Mouse (Mus musculus): ENCODE measurements around the gene Myo16. TPM values are rescaled to one million over a fixed set of nuclear protein-coding genes. Genes with fewer than 3 reads are reported as not detected.

The Myo16 gene
- polyA plus RNA-seq, 2 experiments, result 0.55 to 0.98 TPM

DNA sequence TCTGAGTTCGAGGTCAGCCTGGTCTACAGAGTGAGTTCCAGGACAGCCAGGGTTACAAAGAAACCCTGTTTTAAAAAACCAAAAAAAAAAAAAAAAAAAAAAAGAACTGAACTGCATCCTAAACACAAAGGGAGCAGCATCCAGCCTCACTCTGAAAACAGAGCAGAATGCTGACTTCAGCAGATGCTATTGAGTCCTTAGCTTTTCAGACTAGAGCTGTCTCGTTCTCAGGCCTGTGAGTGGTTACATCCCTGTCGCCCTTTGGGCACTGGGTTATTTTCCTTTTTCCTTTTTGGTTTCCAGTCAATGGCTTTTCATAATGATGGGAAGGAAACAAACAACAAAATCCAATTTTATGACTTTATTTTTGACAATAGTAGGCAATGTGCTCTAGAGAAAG lies 61.3 kb downstream of the Myo16 start:
- no peak overlapping the region for H3K4me2 ChIP-seq (replicated peaks; ENCODE audit: low read depth, low read length, severe bottlenecking)
- WGBS, result 79% methylated on average over 3 of the region's 3 CpGs
- no peak for TF ChIP-seq POLR2A (IDR thresholded peaks at IDR 0.05; ENCODE audit: borderline replicate concordance, extremely low read depth, insufficient read depth, insufficient read length)

DNA sequence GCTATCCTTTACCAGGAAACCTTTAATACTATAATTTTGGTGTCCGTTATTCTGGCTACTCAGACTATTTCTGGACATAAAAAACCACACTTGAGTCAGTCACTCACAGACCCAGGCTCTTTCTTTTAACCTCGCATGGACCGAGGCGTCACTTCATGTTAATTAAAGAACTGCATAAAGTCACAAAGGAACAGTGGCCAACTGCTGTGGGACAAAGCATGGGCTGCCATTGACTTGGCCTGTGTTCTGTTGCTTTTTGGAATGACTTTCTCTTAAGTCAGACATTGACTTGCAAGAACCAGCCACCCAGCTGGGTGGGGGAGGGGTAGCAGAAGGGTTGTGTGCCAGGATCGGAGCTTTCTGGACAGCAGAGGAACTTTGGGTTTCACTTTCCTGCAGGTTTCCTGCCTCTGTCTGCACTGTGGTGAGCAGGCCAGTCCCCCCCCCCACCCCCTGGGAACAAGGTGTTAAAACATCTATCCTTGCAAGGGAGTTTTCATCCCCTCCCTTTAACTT lies 66.1 kb downstream of the Myo16 start:
- Histone ChIP-seq H3K4me2 (replicated peaks; ENCODE audit: low read depth, low read length, severe bottlenecking) (no peak overlapping the region), H3K4me3 (replicated peaks; ENCODE audit: low read length) (no peak overlapping the region), H3K27ac (replicated peaks; ENCODE audit: low read depth, low read length) (no peak overlapping the region), H3K9ac (ENCODE audit: low read depth, low read length, severe bottlenecking) (no peak overlapping the region), H3K4me1 (ENCODE audit: control insufficient read depth, insufficient read depth, low read length) (peaks cover 10% of the 10 kb centered on the region), H3K36me3 (ENCODE audit: control insufficient read depth, insufficient read depth, low read length) (no peaks in the 10 kb centered on the region), H3K9me3 (ENCODE audit: control insufficient read depth, low read length) (no peaks in the 10 kb centered on the region), H3K27me3 (ENCODE audit: control insufficient read depth, insufficient read depth, low read length) (no peaks in the 10 kb centered on the region)
- WGBS, result 68% methylated on average over 5 of the region's 5 CpGs
- no peak for TF ChIP-seq POLR2A (IDR thresholded peaks at IDR 0.05; ENCODE audit: borderline replicate concordance, extremely low read depth, insufficient read depth, insufficient read length)
- ATAC-seq (ENCODE audit: low FRiP score, low read depth) (no peak), DNase-seq (ENCODE audit: low spot score) (no peak)

More for the DNA sequence above, 61.3 kb downstream of the Myo16 start:
- ATAC-seq (ENCODE audit: low FRiP score, low read depth) (no peak), DNase-seq (ENCODE audit: low spot score) (no peak)
- H3K9ac ChIP-seq (ENCODE audit: low read depth, low read length, severe bottlenecking), result no peak overlapping the region
- H3K27ac ChIP-seq (replicated peaks; ENCODE audit: low read depth, low read length), result no peak overlapping the region
- no peaks in the 10 kb centered on the region for H3K27me3 ChIP-seq (ENCODE audit: control insufficient read depth, insufficient read depth, low read length)
- H3K9me3 ChIP-seq (ENCODE audit: control insufficient read depth, low read length), result no peaks in the 10 kb centered on the region
- no peaks in the 10 kb centered on the region for H3K4me1 ChIP-seq (ENCODE audit: control insufficient read depth, insufficient read depth, low read length)
- no peak overlapping the region for H3K4me3 ChIP-seq (replicated peaks; ENCODE audit: low read length)
- H3K36me3 ChIP-seq (ENCODE audit: control insufficient read depth, insufficient read depth, low read length), result no peaks in the 10 kb centered on the region

DNA sequence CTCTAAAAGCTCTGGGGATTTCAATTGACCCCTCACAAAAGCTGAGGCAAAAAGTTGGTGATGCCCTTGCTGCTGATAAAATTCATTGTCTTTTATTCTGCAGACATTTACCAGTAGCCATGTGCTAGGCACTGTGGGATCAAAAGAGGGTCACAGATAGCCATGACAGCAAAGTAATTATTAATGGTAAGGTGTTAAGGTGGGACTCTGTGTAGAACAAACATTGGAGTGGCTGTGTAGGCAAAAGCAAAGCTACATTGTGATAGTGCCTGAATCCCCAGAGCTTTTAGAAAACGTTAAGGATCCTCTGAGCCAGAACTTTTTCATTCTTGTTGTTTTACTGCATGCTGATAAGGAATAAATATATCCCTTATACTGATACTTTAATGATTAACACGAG lies 69.1 kb downstream of the Myo16 start:
- no peak overlapping the region for H3K4me2 ChIP-seq (replicated peaks; ENCODE audit: low read depth, low read length, severe bottlenecking)
- WGBS, result 65% methylated on average over 2 of the region's 2 CpGs
- peaks cover 10% of the 10 kb centered on the region for H3K4me1 ChIP-seq (ENCODE audit: control insufficient read depth, insufficient read depth, low read length)
- no peaks in the 10 kb centered on the region for H3K36me3 ChIP-seq (ENCODE audit: control insufficient read depth, insufficient read depth, low read length)
- DNase-seq (ENCODE audit: low spot score) (no peak), ATAC-seq (ENCODE audit: low FRiP score, low read depth) (no peak)
- H3K27ac ChIP-seq (replicated peaks; ENCODE audit: low read depth, low read length), result no peak overlapping the region
- no peak overlapping the region for H3K9ac ChIP-seq (ENCODE audit: low read depth, low read length, severe bottlenecking)
- H3K9me3 ChIP-seq (ENCODE audit: control insufficient read depth, low read length), result no peaks in the 10 kb centered on the region
- H3K27me3 ChIP-seq (ENCODE audit: control insufficient read depth, insufficient read depth, low read length), result no peaks in the 10 kb centered on the region
- no peak overlapping the region for H3K4me3 ChIP-seq (replicated peaks; ENCODE audit: low read length)
- no peak for TF ChIP-seq POLR2A (IDR thresholded peaks at IDR 0.05; ENCODE audit: borderline replicate concordance, extremely low read depth, insufficient read depth, insufficient read length)

DNA sequence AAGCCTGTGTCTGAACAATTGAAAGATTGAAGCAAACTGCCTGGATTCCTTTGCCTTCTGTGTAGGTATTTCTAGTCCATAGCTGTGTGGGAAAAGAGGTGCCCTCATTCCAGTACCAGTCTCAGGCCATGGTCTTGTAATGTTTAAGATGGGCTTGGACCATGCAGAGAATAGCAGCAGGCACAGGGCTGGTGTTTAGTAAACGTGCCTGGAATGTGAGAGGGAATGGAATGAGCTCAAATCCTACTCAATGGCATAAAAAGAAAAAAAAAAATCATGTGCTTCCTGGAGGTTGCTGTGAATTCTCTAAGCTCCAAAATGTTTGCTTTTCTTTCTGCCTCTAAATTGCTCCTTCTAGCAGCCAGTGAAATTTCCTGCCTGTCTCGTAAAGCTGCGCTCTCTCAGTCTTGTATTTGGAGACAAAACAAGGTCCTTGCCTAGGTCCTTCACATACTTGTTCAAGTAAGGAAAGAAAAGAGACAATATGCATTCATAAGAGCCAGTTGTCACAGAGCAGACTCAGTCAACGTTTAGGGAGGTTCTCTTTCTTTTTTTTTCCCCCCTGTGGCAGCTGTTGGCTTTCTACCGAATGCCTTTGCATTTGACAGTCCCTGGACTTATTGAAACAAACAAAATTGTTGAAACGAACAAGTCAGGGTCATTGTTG lies 70.0 kb downstream of the Myo16 start:
- no peak overlapping the region for H3K4me3 ChIP-seq (replicated peaks; ENCODE audit: low read length)
- TF ChIP-seq POLR2A (IDR thresholded peaks at IDR 0.05; ENCODE audit: borderline replicate concordance, extremely low read depth, insufficient read depth, insufficient read length), result no peak
- H3K4me2 ChIP-seq (replicated peaks; ENCODE audit: low read depth, low read length, severe bottlenecking), result no peak overlapping the region
- no peak for ATAC-seq (ENCODE audit: low FRiP score, low read depth)
- DNase-seq (ENCODE audit: low spot score), result no peak
- no peaks in the 10 kb centered on the region for H3K9me3 ChIP-seq (ENCODE audit: control insufficient read depth, low read length)
- H3K27me3 ChIP-seq (ENCODE audit: control insufficient read depth, insufficient read depth, low read length), result no peaks in the 10 kb centered on the region
- H3K36me3 ChIP-seq (ENCODE audit: control insufficient read depth, insufficient read depth, low read length), result no peaks in the 10 kb centered on the region
- peaks cover 10% of the 10 kb centered on the region for H3K4me1 ChIP-seq (ENCODE audit: control insufficient read depth, insufficient read depth, low read length)
- H3K9ac ChIP-seq (ENCODE audit: low read depth, low read length, severe bottlenecking), result no peak overlapping the region
- 41% methylated on average over 6 of the region's 6 CpGs for WGBS
- H3K27ac ChIP-seq (replicated peaks; ENCODE audit: low read depth, low read length), result no peak overlapping the region; the same call in 1 of the 2 replicates

DNA sequence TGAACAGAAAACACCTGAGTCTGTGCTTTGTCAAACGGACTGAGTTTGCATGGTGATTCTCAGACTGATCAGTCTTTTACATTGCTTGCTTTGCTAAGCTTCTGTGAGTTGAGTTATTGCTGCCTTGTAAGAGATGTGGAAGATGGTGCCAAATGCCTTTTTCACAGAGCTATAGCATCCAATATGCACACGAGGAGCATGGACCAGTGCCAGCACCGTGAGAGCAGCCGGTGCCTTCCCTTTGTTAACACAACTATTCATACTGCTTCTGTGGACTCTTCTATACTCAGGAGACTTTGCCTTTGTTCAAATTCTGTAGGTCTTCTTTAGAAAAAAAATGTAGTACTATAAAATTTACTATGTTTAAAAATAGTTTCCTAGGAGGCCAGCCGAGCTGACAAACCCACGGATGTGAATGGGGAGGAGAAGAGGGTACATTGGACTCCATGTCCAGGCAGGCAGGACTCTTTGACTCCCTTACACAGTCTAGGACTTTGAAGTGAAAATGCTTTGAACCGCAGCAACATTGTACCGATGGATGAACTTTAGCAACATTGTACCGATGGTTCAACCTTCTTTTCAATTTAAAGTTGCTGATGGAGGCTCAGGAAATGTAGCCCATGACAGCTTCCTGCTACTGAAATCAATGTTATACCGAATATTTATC lies 70.7 kb downstream of the Myo16 start:
- H3K4me1 ChIP-seq (ENCODE audit: control insufficient read depth, insufficient read depth, low read length), result peaks cover 10% of the 10 kb centered on the region
- H3K27ac ChIP-seq (replicated peaks; ENCODE audit: low read depth, low read length), result peak overlapping the region; percentile 26; the same call in 1 of the 2 replicates
- no peak for TF ChIP-seq POLR2A (IDR thresholded peaks at IDR 0.05; ENCODE audit: borderline replicate concordance, extremely low read depth, insufficient read depth, insufficient read length)
- H3K4me2 ChIP-seq (replicated peaks; ENCODE audit: low read depth, low read length, severe bottlenecking), result no peak overlapping the region
- WGBS, result 67% methylated on average over 10 of the region's 10 CpGs
- no peaks in the 10 kb centered on the region for H3K9me3 ChIP-seq (ENCODE audit: control insufficient read depth, low read length)
- H3K4me3 ChIP-seq (replicated peaks; ENCODE audit: low read length), result no peak overlapping the region
- DNase-seq (ENCODE audit: low spot score) (peak; percentile 51), ATAC-seq (ENCODE audit: low FRiP score, low read depth) (no peak)
- H3K36me3 ChIP-seq (ENCODE audit: control insufficient read depth, insufficient read depth, low read length), result no peaks in the 10 kb centered on the region
- no peak overlapping the region for H3K9ac ChIP-seq (ENCODE audit: low read depth, low read length, severe bottlenecking)
- H3K27me3 ChIP-seq (ENCODE audit: control insufficient read depth, insufficient read depth, low read length), result no peaks in the 10 kb centered on the region
